8 mouse cellular contexts compared by ENCODE assay signal in genomic region chr3:97941440-97942259, GRCm38 (mm10). TPM values are rescaled to one million over a fixed set of nuclear protein-coding genes. Genes with fewer than 3 reads are reported as not detected.
DNase-seq lines count a peak whose midpoint lies in the region; ATAC-seq and TF ChIP-seq lines count a peak whose summit lies in the region.

No protein-coding gene starts in this region.

- intact Hi-C loops in left cerebral cortex, adult 2 months (cut with DNase I) = loop anchor here (5.0 kb wide), 1 partner anchor 71 kb away; the partner anchor contains the start of gene Notch2
- intact Hi-C loops in left cerebral cortex, postnatal 10 days (cut with DNase I) = loop anchor here (5.0 kb wide), 1 partner anchor 71 kb away; the partner anchor contains the start of gene Notch2

- H3K36me3 ChIP-seq in forebrain, embryonic 12.5 days (replicated peaks) = no peaks in the 10 kb centered on the region
- no peaks in the 10 kb centered on the region for H3K36me3 ChIP-seq in limb, embryonic 10.5 days
- H3K36me3 ChIP-seq in neural tube, embryonic 13.5 days = no peaks in the 10 kb centered on the region

- H3K27ac ChIP-seq in left cerebral cortex, adult 2 months = peak overlapping the region; percentile 59
- H3K27ac ChIP-seq in forebrain, embryonic 12.5 days = 0 out of 2 replicates have a peak overlapping the region, but pooled peaks have one; percentile 25
- peak overlapping the region; percentile 97 for H3K27ac ChIP-seq in limb, embryonic 10.5 days
- peak overlapping the region; percentile 67 for H3K27ac ChIP-seq in neural tube, embryonic 13.5 days (replicated peaks)

- 0 out of 2 replicates have a peak, but pooled peaks cover 9% of the 10 kb centered on the region for H3K27me3 ChIP-seq in forebrain, embryonic 12.5 days
- no peaks in the 10 kb centered on the region for H3K27me3 ChIP-seq in limb, embryonic 10.5 days (ENCODE audit: low read depth, poor library complexity, severe bottlenecking)
- peaks cover 4% of the 10 kb centered on the region; the same call in 1 of the 2 replicates for H3K27me3 ChIP-seq in neural tube, embryonic 13.5 days

- H3K4me2 ChIP-seq in forebrain, embryonic 12.5 days = peak overlapping the region; percentile 44
- H3K4me2 ChIP-seq in neural tube, embryonic 13.5 days = peak overlapping the region; percentile 43

- ATAC-seq in forebrain, embryonic 12.5 days (ENCODE audit: low FRiP score) = no peak
- no peak for ATAC-seq in neural tube, embryonic 13.5 days (ENCODE audit: low read depth)

- no peak for TF ChIP-seq CTCF in left cerebral cortex, adult 2 months (IDR thresholded peaks at IDR 0.05)

- 0 out of 2 replicates have a peak overlapping the region, but pooled peaks have one; percentile 14 for H3K4me3 ChIP-seq in left cerebral cortex, adult 2 months
- peak overlapping the region; percentile 10; the same call in 1 of the 2 replicates for H3K4me3 ChIP-seq in forebrain, embryonic 12.5 days (replicated peaks)
- peak overlapping the region; percentile 43 for H3K4me3 ChIP-seq in limb, embryonic 10.5 days
- no peak overlapping the region for H3K4me3 ChIP-seq in neural tube, embryonic 13.5 days

- H3K9me3 ChIP-seq in forebrain, embryonic 12.5 days = no peaks in the 10 kb centered on the region
- no peaks in the 10 kb centered on the region for H3K9me3 ChIP-seq in limb, embryonic 10.5 days (replicated peaks)
- H3K9me3 ChIP-seq in neural tube, embryonic 13.5 days = no peaks in the 10 kb centered on the region

- no peak for DNase-seq in left cerebral cortex, adult 2 months (ENCODE audit: extremely low spot score in 1 of 2, low spot score in 2 of 2)
- no peak for DNase-seq in left cerebral cortex, postnatal 10 days (ENCODE audit: extremely low spot score in 1 of 2, low spot score in 2 of 2)
- DNase-seq in limb, embryonic 10.5 days (ENCODE audit: low spot score) = no peak
- DNase-seq in urinary bladder, postnatal 25 days (ENCODE audit: low spot score) = no peak
- no peak for DNase-seq in adrenal gland, adult 2 months
- DNase-seq in gastrocnemius, adult 8-10 months (ENCODE audit: low spot score in 2 of 2) = no peak

- peaks cover 57% of the 10 kb centered on the region for H3K4me1 ChIP-seq in forebrain, embryonic 12.5 days
- peaks cover 70% of the 10 kb centered on the region for H3K4me1 ChIP-seq in limb, embryonic 10.5 days
- peaks cover 61% of the 10 kb centered on the region for H3K4me1 ChIP-seq in neural tube, embryonic 13.5 days (replicated peaks)

- 31% methylated on average over 11 of the region's 11 CpGs for WGBS in forebrain, embryonic 12.5 days
- 19% methylated on average over 11 of the region's 11 CpGs for WGBS in limb, embryonic 10.5 days
- 39% methylated on average over 11 of the region's 11 CpGs for WGBS in neural tube, embryonic 13.5 days

- peak overlapping the region; percentile 44 for H3K9ac ChIP-seq in forebrain, embryonic 12.5 days
- peak overlapping the region; percentile 49; the same call in 1 of the 2 replicates for H3K9ac ChIP-seq in neural tube, embryonic 13.5 days

RNA-seq across cellular contexts. Expression of gene Sec22b, which starts 40.7 kb away (rescaled TPM):
- total RNA-seq in left cerebral cortex, adult 2 months (2021) = 10 to 100 TPM; 80.1 to 90.2 TPM
- 10 to 100 TPM; 63.1 to 69.7 TPM for total RNA-seq in left cerebral cortex, postnatal 10 days (2021)
- 104 and 107 TPM in 2 replicates for polyA plus RNA-seq in forebrain, embryonic 12.5 days (2016; fragmentation: Nextera tagmentation; extraction: Ambion mirVana)
- 121 and 139 TPM in 2 replicates for polyA plus RNA-seq in limb, embryonic 10.5 days (2016; fragmentation: Nextera tagmentation; extraction: Ambion mirVana)
- 106 and 111 TPM in 2 replicates for polyA plus RNA-seq in neural tube, embryonic 13.5 days (2015; fragmentation: Nextera tagmentation; extraction: Ambion mirVana)
- 100 to 1,000 TPM in 1 of 2 experiments, 10 to 100 TPM in 1; 98.8 to 160 TPM for total RNA-seq in adrenal gland, adult 2 months (2021)
- polyA plus RNA-seq in adrenal gland, adult 2 months (2012; rRNA removed) = 15.5 and 21.4 TPM in 2 replicates
- 10 to 100 TPM; 24.8 to 29.2 (median 28.2) TPM for total RNA-seq in gastrocnemius, adult 8-10 months (2022)

RNA-seq across cellular contexts. Expression of gene Pde4dip, which starts 53.1 kb away (rescaled TPM):
- 100 to 1,000 TPM; 224 to 246 TPM for total RNA-seq in left cerebral cortex, adult 2 months (2021)
- 100 to 1,000 TPM; 235 to 254 TPM for total RNA-seq in left cerebral cortex, postnatal 10 days (2021)
- polyA plus RNA-seq in forebrain, embryonic 12.5 days (2016; fragmentation: Nextera tagmentation; extraction: Ambion mirVana) = 35.7 and 39.3 TPM in 2 replicates
- polyA plus RNA-seq in limb, embryonic 10.5 days (2016; fragmentation: Nextera tagmentation; extraction: Ambion mirVana) = 15.6 and 22.8 TPM in 2 replicates
- 62.7 and 66.6 TPM in 2 replicates for polyA plus RNA-seq in neural tube, embryonic 13.5 days (2015; fragmentation: Nextera tagmentation; extraction: Ambion mirVana)
- 10 to 100 TPM; 24.6 to 39.7 TPM for total RNA-seq in adrenal gland, adult 2 months (2021)
- polyA plus RNA-seq in adrenal gland, adult 2 months (2012; rRNA removed) = 13.1 and 17.7 TPM in 2 replicates
- 1,000 to 10,000 TPM; 3,083 to 3,979 (median 3,594) TPM for total RNA-seq in gastrocnemius, adult 8-10 months (2022)

Comparison
In these comparisons a context has a peak if more than half of its experiments do, and no peak if none do; other contexts are left out.
1. H3K27ac ChIP-seq: peak in every context shown above with its lines; median percentile 97 in limb, embryonic 10.5 days; 67 in neural tube, embryonic 13.5 days; 59 in left cerebral cortex, adult 2 months; 25 in forebrain, embryonic 12.5 days.
2. RNA of gene Pde4dip, which starts 53.1 kb away (total RNA-seq): 3,083 to 3,979 TPM in gastrocnemius, adult 8-10 months; 235 to 254 TPM in left cerebral cortex, postnatal 10 days, 224 to 246 TPM in left cerebral cortex, adult 2 months and 24.6 to 39.7 TPM in adrenal gland, adult 2 months; every median in the first group is over 10 times any median in the second.